Mouse (Mus musculus): ENCODE data around the gene Olfr286. TPM values are rescaled to one million over a fixed set of nuclear protein-coding genes. Genes with fewer than 3 reads are reported as not detected.

The Olfr286 gene
- total RNA-seq, 2 experiments from 2014 or later = not detected

Other genes starting within 250 kb of the Olfr286 start
- gene Col2a1, start 229.8 kb downstream of the Olfr286 start, total RNA-seq (2021) = 1 to 10 TPM; 2.5 to 5.4 TPM
- gene Pfkm, start 141.9 kb downstream of the Olfr286 start, total RNA-seq (2021) = 100 to 1,000 TPM; 156 to 177 TPM
- gene Senp1, start 140.7 kb downstream of the Olfr286 start, total RNA-seq (2021) = 10 to 100 TPM; 20.2 to 20.6 TPM
- gene Asb8, start 68.8 kb downstream of the Olfr286 start, total RNA-seq (2021) = 10 to 100 TPM; 28.3 to 35.0 TPM
- gene Ccdc184, start 67.3 kb downstream of the Olfr286 start, total RNA-seq (2021) = 10 to 100 TPM; 45.6 to 51.6 TPM
- under 1 TPM in 1 of 2 experiments, not detected in 1; 0.18 TPM for gene Olfr288, start 38.9 kb downstream of the Olfr286 start, total RNA-seq (2021)
- gene Gm44579, start 13.5 kb downstream of the Olfr286 start, total RNA-seq (2021) = not detected
- under 1 TPM in 1 of 2 experiments, not detected in 1; 0.20 TPM for gene Olfr287, start 13.4 kb downstream of the Olfr286 start, total RNA-seq (2021)
- gene H1fnt, start 22.8 kb upstream of the Olfr286 start, total RNA-seq (2021) = not detected
- 10 to 100 TPM; 11.8 to 13.4 TPM for gene Zfp641, start 61.7 kb upstream of the Olfr286 start, total RNA-seq (2021)
- gene Olfr285, start 82.9 kb upstream of the Olfr286 start, total RNA-seq (2021) = not detected
- not detected for gene Olfr284, start 106.5 kb upstream of the Olfr286 start, total RNA-seq (2021)
- not detected for gene Olfr283, start 146.5 kb upstream of the Olfr286 start, total RNA-seq (2021)
- not detected for gene Olfr282, start 196.8 kb upstream of the Olfr286 start, total RNA-seq (2021)
- gene Olfr281, start 218.1 kb upstream of the Olfr286 start, total RNA-seq (2021) = not detected
- gene OR5BS1P, start 235.4 kb upstream of the Olfr286 start, total RNA-seq (2021) = not detected
- not detected for gene Lalba, start 248.3 kb upstream of the Olfr286 start, total RNA-seq (2021)